Mouse (Mus musculus) c-Kit-positive CD71-positive TER-119-positive erythroid progenitor cells, embryonic 14.5 days (primary cell): Measurements from ENCODE around the gene Med18.
A peak's percentile ranks its signal among the peaks of the same experiment; 100 is the strongest.
"Not testable (repeated sequence)": the region's sequence is repeated elsewhere in the genome, so short reads cannot be mapped to it uniquely, and the experiment has no call there.

Experiments
- DNase-seq: peaks from one replicate; pipeline ENCODE4 v3.0.0-alpha.2; 2013; ENCODE audit warnings: low spot score

Gene Med18

DNA sequence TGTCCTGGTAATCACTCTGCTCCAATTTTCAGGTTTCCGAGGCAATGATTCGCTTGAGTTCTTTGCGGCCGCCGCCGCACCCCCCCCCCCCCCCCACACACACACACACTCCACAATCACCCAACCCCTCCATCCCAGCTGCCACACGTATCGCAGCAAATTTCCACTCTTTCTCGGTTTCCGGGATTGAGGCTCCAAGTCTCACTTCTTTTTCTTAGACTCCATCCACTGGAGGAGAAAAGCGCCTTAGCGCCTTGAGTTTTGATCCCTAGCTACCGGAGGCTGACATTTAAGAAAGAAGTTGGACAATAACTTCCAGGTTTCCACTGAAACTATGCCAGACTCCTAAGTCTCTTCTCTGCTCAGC is 42.2 kb downstream of the Med18 start:
- DNase-seq: no peak

DNA sequence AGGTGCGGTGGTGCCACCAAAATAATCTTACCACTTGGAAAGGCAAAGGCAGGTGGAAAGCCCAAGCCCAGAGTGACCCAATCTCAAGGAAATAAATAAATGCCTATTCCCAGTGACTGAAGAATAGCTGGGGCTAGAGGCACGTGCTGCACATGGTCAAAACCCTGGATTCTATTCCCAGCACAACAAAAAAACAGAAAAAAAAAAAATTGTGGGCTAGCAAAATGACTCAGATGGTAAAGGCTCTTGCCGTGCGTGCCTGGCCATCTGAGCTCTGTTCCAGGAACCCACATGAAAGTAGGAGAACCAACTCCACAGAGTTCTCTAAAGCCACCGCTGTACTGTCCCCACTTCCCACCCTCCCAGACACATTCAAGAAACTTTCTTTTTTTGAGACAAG is 43.2 kb downstream of the Med18 start:
- DNase-seq: no peak

DNA sequence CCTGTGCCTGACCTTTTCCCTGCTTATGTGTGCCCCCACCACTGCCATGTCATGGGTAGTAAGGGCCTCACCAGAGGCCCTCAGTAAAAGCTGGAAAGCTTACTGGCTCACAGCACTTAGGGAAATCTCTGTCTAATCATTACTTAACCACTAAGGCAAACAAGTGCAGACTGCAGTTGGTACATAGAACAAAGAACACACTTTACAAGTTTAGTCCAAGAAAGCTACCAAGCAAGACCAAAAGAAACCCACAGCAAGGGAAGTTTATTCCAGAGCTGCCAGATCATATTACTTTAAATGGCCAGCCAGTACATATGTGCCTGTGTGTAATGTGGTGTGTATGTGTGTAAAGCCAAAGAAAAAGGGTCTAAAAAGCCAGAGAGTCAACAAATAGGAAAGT is 47.8 kb downstream of the Med18 start:
- no peak for DNase-seq

DNA sequence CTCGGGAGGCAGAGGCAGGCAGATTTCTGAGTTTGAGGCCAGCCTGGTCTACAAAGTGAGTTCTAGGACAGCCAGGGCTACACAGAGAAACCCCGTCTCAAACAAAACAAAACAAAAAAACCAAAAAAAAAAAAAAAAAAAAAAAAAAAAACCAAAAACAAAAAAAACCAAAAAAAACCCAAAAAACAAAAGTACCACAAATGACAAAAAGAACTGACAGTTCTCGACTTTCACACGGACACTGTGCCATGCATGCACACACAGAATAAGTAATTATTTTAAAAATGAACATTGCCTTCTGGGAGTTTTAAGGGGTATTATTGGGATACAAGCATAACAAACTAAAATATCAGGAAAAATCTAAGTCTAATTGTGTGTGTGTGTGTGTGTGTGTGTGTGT is 50.5 kb downstream of the Med18 start:
- DNase-seq: not testable (repeated sequence)

DNA sequence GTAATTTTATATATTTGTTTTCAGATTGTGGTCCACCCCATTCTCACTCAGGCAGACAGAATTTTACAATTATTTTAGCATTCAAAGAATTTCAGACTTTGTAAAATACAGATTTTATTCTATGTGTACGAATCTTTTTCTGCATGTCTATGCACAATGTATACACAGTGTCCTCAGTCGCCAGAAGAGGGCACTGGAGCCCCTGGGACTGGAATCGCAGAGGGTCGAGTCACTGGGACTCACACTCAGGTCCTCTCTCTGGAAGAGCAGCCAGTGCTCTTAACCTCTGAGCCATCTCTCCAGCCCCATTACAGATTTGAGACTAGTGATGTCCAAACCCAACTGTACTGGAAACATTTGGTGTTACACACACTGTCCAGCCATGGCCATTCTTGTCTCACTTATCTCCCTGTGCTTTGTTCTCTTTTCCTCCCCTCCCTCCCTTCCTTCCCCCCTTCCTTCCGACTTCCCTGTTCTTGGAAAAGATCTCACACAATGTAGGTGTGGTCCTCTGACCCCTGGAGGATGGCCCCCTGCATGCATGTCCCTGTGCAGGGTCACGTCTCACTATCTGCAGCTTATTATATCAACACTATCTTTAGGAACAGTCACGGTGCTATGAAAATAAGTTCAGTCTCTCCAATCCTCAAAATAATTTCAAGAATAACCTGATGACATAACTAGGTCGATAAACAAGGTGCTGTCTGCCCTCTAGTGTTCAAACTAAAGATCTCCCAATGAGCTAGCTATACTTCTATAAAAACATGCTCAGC is 52.2 kb downstream of the Med18 start:
- peak; percentile 53 for DNase-seq

DNA sequence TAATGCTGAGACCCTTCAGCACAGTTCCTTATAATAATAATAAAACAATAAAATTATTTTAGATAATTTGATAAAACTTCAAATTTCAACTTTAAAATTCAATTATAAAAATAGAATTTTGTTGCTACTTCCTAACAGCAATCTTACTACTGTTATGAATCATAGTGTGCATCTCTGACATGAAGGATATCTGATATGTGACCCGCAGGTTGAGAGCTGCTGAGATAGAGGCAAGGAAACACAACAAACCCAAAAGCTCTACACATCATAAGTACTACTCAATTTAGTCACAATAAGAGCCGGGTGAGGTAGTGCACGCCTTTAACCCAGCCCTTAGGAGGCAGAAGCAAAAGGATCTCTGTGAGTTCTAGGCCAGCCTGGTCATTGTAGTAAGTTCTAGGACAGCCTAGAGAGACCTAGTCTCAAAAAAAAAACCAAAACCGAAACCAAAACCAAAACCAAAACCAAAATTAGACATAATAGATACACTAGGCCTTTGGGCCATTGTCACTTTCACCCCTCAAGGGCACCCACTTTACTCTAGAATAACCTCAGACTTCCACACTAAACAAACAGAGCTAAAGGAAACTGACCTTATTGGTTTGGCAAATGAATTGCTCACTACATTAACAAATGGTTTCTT is 54.0 kb downstream of the Med18 start:
- no peak for DNase-seq
